Mouse (Mus musculus): ENCODE data around the gene Nell2. TPM values are rescaled to one million over a fixed set of nuclear protein-coding genes. Genes with fewer than 3 reads are reported as not detected.

The Nell2 gene
- polyA plus RNA-seq, 1 experiment, result 0.62 TPM

- Histone ChIP-seq H3K36me3 (ENCODE audit: control insufficient read depth, insufficient read depth) (no peaks in the 10 kb centered on the region), H3ac (ENCODE audit: control insufficient read depth, insufficient read length, low read depth) (no peak overlapping the region), H3K79me2 (ENCODE audit: control insufficient read depth, insufficient read depth) (no peaks in the 10 kb centered on the region), H3K27me3 (ENCODE audit: control insufficient read depth, insufficient read depth, insufficient read length) (no peaks in the 10 kb centered on the region), H3K79me3 (ENCODE audit: low read depth) (no peaks in the 10 kb centered on the region), H3K4me3 (ENCODE audit: insufficient read depth, poor library complexity, severe bottlenecking) (no peak overlapping the region)
- no peak for TF ChIP-seq CEBPB (IDR thresholded peaks at IDR 0.05; ENCODE audit: low read depth)
- no peak for TF ChIP-seq CTCF (IDR thresholded peaks at IDR 0.05; ENCODE audit: control insufficient read depth, insufficient read depth, insufficient read length)
- TF ChIP-seq FOSL1 (IDR thresholded peaks at IDR 0.05; ENCODE audit: insufficient read depth, low read length, poor library complexity, severe bottlenecking), result no peak
- no peak for TF ChIP-seq MYOG (IDR thresholded peaks at IDR 0.05; ENCODE audit: control insufficient read depth, extremely low read depth, insufficient read length)
- TF ChIP-seq MAX (IDR thresholded peaks at IDR 0.05), result no peak
- no peak for TF ChIP-seq USF1 (IDR thresholded peaks at IDR 0.05; ENCODE audit: low read depth)
- no peak for TF ChIP-seq MYOD1 (IDR thresholded peaks at IDR 0.05; ENCODE audit: control insufficient read depth, insufficient read length, low read depth)
Observed at GRCm38 (mm10) chr15:95314808-95315145, 213.6 kb downstream of the Nell2 start.

- Histone ChIP-seq H3K79me2 (ENCODE audit: control insufficient read depth, insufficient read depth) (no peaks in the 10 kb centered on the region), H3K4me3 (ENCODE audit: insufficient read depth, poor library complexity, severe bottlenecking) (no peak overlapping the region), H3K27me3 (ENCODE audit: control insufficient read depth, insufficient read depth, insufficient read length) (no peaks in the 10 kb centered on the region), H3ac (ENCODE audit: control insufficient read depth, insufficient read length, low read depth) (no peak overlapping the region), H3K79me3 (ENCODE audit: low read depth) (no peaks in the 10 kb centered on the region), H3K36me3 (ENCODE audit: control insufficient read depth, insufficient read depth) (no peaks in the 10 kb centered on the region)
- TF ChIP-seq MAX (IDR thresholded peaks at IDR 0.05) (no peak), CEBPB (IDR thresholded peaks at IDR 0.05; ENCODE audit: low read depth) (no peak), MYOD1 (IDR thresholded peaks at IDR 0.05; ENCODE audit: control insufficient read depth, insufficient read length, low read depth) (no peak), FOSL1 (IDR thresholded peaks at IDR 0.05; ENCODE audit: insufficient read depth, low read length, poor library complexity, severe bottlenecking) (no peak), USF1 (IDR thresholded peaks at IDR 0.05; ENCODE audit: low read depth) (no peak), MYOG (IDR thresholded peaks at IDR 0.05; ENCODE audit: control insufficient read depth, extremely low read depth, insufficient read length) (no peak), CTCF (IDR thresholded peaks at IDR 0.05; ENCODE audit: control insufficient read depth, insufficient read depth, insufficient read length) (no peak)
Observed at GRCm38 (mm10) chr15:95314121-95314807, 214.1 kb downstream of the Nell2 start.

- H3K4me3 ChIP-seq (ENCODE audit: insufficient read depth, poor library complexity, severe bottlenecking), result no peak overlapping the region
- no peaks in the 10 kb centered on the region for H3K79me3 ChIP-seq (ENCODE audit: low read depth)
Observed at GRCm38 (mm10) chr15:95313286-95313685, 215.1 kb downstream of the Nell2 start.

GRCm38 (mm10) chr15:95304102-95304501, 224.3 kb downstream of the Nell2 start:
- no peaks in the 10 kb centered on the region for H3K36me3 ChIP-seq (ENCODE audit: control insufficient read depth, insufficient read depth)
- no peak overlapping the region for H3ac ChIP-seq (ENCODE audit: control insufficient read depth, insufficient read length, low read depth)
- TF ChIP-seq FOSL1 (IDR thresholded peaks at IDR 0.05; ENCODE audit: insufficient read depth, low read length, poor library complexity, severe bottlenecking) (no peak), USF1 (IDR thresholded peaks at IDR 0.05; ENCODE audit: low read depth) (no peak), CEBPB (IDR thresholded peaks at IDR 0.05; ENCODE audit: low read depth) (no peak), MYOG (IDR thresholded peaks at IDR 0.05; ENCODE audit: control insufficient read depth, extremely low read depth, insufficient read length) (no peak), CTCF (IDR thresholded peaks at IDR 0.05; ENCODE audit: control insufficient read depth, insufficient read depth, insufficient read length) (no peak), MYOD1 (IDR thresholded peaks at IDR 0.05; ENCODE audit: control insufficient read depth, insufficient read length, low read depth) (no peak), MAX (IDR thresholded peaks at IDR 0.05) (no peak)
- H3K79me2 ChIP-seq (ENCODE audit: control insufficient read depth, insufficient read depth), result no peaks in the 10 kb centered on the region
- no peak overlapping the region for H3K4me3 ChIP-seq (ENCODE audit: insufficient read depth, poor library complexity, severe bottlenecking)
- H3K79me3 ChIP-seq (ENCODE audit: low read depth), result no peaks in the 10 kb centered on the region
- no peaks in the 10 kb centered on the region for H3K27me3 ChIP-seq (ENCODE audit: control insufficient read depth, insufficient read depth, insufficient read length)

More at GRCm38 (mm10) chr15:95313286-95313685, 215.1 kb downstream of the Nell2 start:
- no peak overlapping the region for H3ac ChIP-seq (ENCODE audit: control insufficient read depth, insufficient read length, low read depth)
- no peaks in the 10 kb centered on the region for H3K36me3 ChIP-seq (ENCODE audit: control insufficient read depth, insufficient read depth)
- H3K79me2 ChIP-seq (ENCODE audit: control insufficient read depth, insufficient read depth), result no peaks in the 10 kb centered on the region
- no peak for TF ChIP-seq MYOG (IDR thresholded peaks at IDR 0.05; ENCODE audit: control insufficient read depth, extremely low read depth, insufficient read length)
- TF ChIP-seq FOSL1 (IDR thresholded peaks at IDR 0.05; ENCODE audit: insufficient read depth, low read length, poor library complexity, severe bottlenecking), result no peak
- no peak for TF ChIP-seq MYOD1 (IDR thresholded peaks at IDR 0.05; ENCODE audit: control insufficient read depth, insufficient read length, low read depth)
- TF ChIP-seq MAX (IDR thresholded peaks at IDR 0.05), result no peak
- no peak for TF ChIP-seq CTCF (IDR thresholded peaks at IDR 0.05; ENCODE audit: control insufficient read depth, insufficient read depth, insufficient read length)
- TF ChIP-seq USF1 (IDR thresholded peaks at IDR 0.05; ENCODE audit: low read depth), result no peak
- TF ChIP-seq CEBPB (IDR thresholded peaks at IDR 0.05; ENCODE audit: low read depth), result no peak
- no peaks in the 10 kb centered on the region for H3K27me3 ChIP-seq (ENCODE audit: control insufficient read depth, insufficient read depth, insufficient read length)

- H3K79me2 ChIP-seq (ENCODE audit: control insufficient read depth, insufficient read depth), result no peaks in the 10 kb centered on the region
- TF ChIP-seq CTCF (IDR thresholded peaks at IDR 0.05; ENCODE audit: control insufficient read depth, insufficient read depth, insufficient read length), result no peak
- no peak for TF ChIP-seq USF1 (IDR thresholded peaks at IDR 0.05; ENCODE audit: low read depth)
- TF ChIP-seq FOSL1 (IDR thresholded peaks at IDR 0.05; ENCODE audit: insufficient read depth, low read length, poor library complexity, severe bottlenecking), result no peak
- TF ChIP-seq CEBPB (IDR thresholded peaks at IDR 0.05; ENCODE audit: low read depth), result no peak
- TF ChIP-seq MYOG (IDR thresholded peaks at IDR 0.05; ENCODE audit: control insufficient read depth, extremely low read depth, insufficient read length), result no peak
- TF ChIP-seq MYOD1 (IDR thresholded peaks at IDR 0.05; ENCODE audit: control insufficient read depth, insufficient read length, low read depth), result no peak
- TF ChIP-seq MAX (IDR thresholded peaks at IDR 0.05), result no peak
- no peak overlapping the region for H3ac ChIP-seq (ENCODE audit: control insufficient read depth, insufficient read length, low read depth)
- H3K79me3 ChIP-seq (ENCODE audit: low read depth), result no peaks in the 10 kb centered on the region
- H3K27me3 ChIP-seq (ENCODE audit: control insufficient read depth, insufficient read depth, insufficient read length), result no peaks in the 10 kb centered on the region
- H3K4me3 ChIP-seq (ENCODE audit: insufficient read depth, poor library complexity, severe bottlenecking), result no peak overlapping the region
- H3K36me3 ChIP-seq (ENCODE audit: control insufficient read depth, insufficient read depth), result no peaks in the 10 kb centered on the region
Observed at GRCm38 (mm10) chr15:95296561-95296960, 231.8 kb downstream of the Nell2 start.
